9 mouse cellular contexts compared by ENCODE assay signal in the genomic region with DNA sequence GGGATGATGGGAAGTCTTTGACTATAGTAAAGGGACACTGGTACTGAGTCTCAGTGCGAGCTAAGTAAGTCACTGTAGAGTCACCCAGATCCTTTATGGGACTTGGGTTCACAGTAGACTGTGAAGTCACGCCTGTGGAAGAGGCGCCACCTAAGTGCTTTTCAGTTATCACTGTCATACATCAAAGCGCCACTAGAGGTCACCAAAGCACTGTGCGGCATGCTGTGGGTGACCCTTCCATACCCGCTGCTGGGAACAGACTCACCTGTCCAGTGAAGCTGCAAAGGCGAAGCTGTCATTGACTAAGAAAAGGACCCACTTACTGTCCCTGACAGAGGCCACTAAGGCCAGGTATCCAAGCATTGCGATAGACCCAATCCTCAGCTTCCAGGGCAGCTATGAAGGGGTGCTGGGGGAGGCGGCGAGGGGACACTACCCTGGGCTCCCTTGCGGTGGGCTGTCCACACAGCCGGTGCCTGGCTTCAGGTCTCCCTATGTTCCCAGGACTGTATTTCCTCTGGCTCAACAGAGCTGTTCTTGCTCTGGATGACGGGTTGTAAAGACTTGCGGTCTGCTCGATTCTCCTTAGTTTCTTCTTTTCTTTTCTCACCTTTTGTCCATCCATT. TPM values are rescaled to one million over a fixed set of nuclear protein-coding genes. Genes with fewer than 3 reads are reported as not detected.
A peak's percentile ranks its signal among the peaks of the same experiment; 100 is the strongest.
DNase-seq lines count a peak whose midpoint lies in the region; ATAC-seq and TF ChIP-seq lines count a peak whose summit lies in the region.
"Had no signal": no experiment of that assay in that cellular context is flagged by ENCODE, and none has a peak within 500 bp of the region (broad histone marks: within the 10 kb centered on the region; RNA-seq: fewer than 3 reads in every experiment).

No protein-coding gene starts in this region.

- no peaks in the 10 kb centered on the region for H3K36me3 ChIP-seq in heart, adult 2 months (ENCODE audit: control insufficient read depth, insufficient read depth, low read length)
- no peaks in the 10 kb centered on the region for H3K36me3 ChIP-seq in kidney, embryonic 14.5 days (ENCODE audit: control insufficient read depth, insufficient read depth, low read length)
- no peaks in the 10 kb centered on the region for H3K36me3 ChIP-seq in limb, embryonic 13.5 days

- TF ChIP-seq EP300 in heart, adult 2 months (IDR thresholded peaks at IDR 0.05; ENCODE audit: insufficient read depth, low read depth, low read length): peak; percentile 85

- no peaks in the 10 kb centered on the region for H3K27me3 ChIP-seq in heart, adult 2 months (ENCODE audit: control insufficient read depth, insufficient read depth, low read length)
- H3K27me3 ChIP-seq in kidney, embryonic 14.5 days (ENCODE audit: control insufficient read depth, insufficient read depth, low read length): no peaks in the 10 kb centered on the region
- H3K27me3 ChIP-seq in limb, embryonic 13.5 days: peaks cover 14% of the 10 kb centered on the region; the same call in 1 of the 2 replicates

- 46% methylated on average over 15 of the region's 15 CpGs for WGBS in heart, adult 2 months
- WGBS in kidney, embryonic 14.5 days: 44% methylated on average over 15 of the region's 15 CpGs
- 48% methylated on average over 15 of the region's 15 CpGs for WGBS in limb, embryonic 13.5 days

- intact Hi-C loops in heart, adult 2 months (cut with DNase I): loop anchor here (1.0 to 10.0 kb wide), 3 partner anchors 331 to 565 kb away; no protein-coding TSS in a partner anchor

- H3K9me3 ChIP-seq in kidney, embryonic 14.5 days (ENCODE audit: control insufficient read depth, low read length): 0 out of 2 replicates have a peak, but pooled peaks cover 4% of the 10 kb centered on the region
- H3K9me3 ChIP-seq in limb, embryonic 13.5 days: peaks cover 5% of the 10 kb centered on the region

- H3K79me2 ChIP-seq in heart, adult 2 months (replicated peaks; ENCODE audit: control insufficient read depth, insufficient read depth, low read length): no peaks in the 10 kb centered on the region

- no peak overlapping the region for H3K4me2 ChIP-seq in kidney, embryonic 14.5 days (replicated peaks; ENCODE audit: low read depth, low read length)
- H3K4me2 ChIP-seq in limb, embryonic 13.5 days (replicated peaks): no peak overlapping the region

- no peak for TF ChIP-seq CTCF in heart, adult 2 months (IDR thresholded peaks at IDR 0.05)

- peak; percentile 68 for ATAC-seq in kidney, embryonic 14.5 days (ENCODE audit: low FRiP score, low TSS enrichment)
- ATAC-seq in limb, embryonic 13.5 days (ENCODE audit: low FRiP score, low read depth): peak; percentile 72

- H3K4me1 ChIP-seq in heart, adult 2 months (ENCODE audit: control insufficient read depth, insufficient read depth, low read length): no peaks in the 10 kb centered on the region
- no peaks in the 10 kb centered on the region for H3K4me1 ChIP-seq in kidney, embryonic 14.5 days (ENCODE audit: control insufficient read depth, insufficient read depth, low read length)
- H3K4me1 ChIP-seq in limb, embryonic 13.5 days: no peaks in the 10 kb centered on the region

- no peak for TF ChIP-seq POLR2A in heart, adult 2 months (IDR thresholded peaks at IDR 0.05; ENCODE audit: insufficient read depth, low read depth, low read length)

- no peak overlapping the region for H3K27ac ChIP-seq in heart, adult 2 months
- no peak overlapping the region for H3K27ac ChIP-seq in kidney, embryonic 14.5 days (ENCODE audit: low read depth, low read length)
- H3K27ac ChIP-seq in limb, embryonic 13.5 days: no peak overlapping the region

- no peak overlapping the region for H3K9ac ChIP-seq in heart, adult 2 months (ENCODE audit: low read depth, low read length)
- H3K9ac ChIP-seq in kidney, embryonic 14.5 days (ENCODE audit: low read depth, low read length): no peak overlapping the region
- no peak overlapping the region for H3K9ac ChIP-seq in limb, embryonic 13.5 days

- H3K4me3 ChIP-seq in heart, adult 2 months: no peak overlapping the region
- H3K4me3 ChIP-seq in kidney, embryonic 14.5 days (ENCODE audit: low read length): no peak overlapping the region
- H3K4me3 ChIP-seq in limb, embryonic 13.5 days: no peak overlapping the region
- H3K4me3 ChIP-seq: myocyte had no signal

- DNase-seq in 3T3-L1 (ENCODE audit: low read depth, low spot score): peak; percentile 71
- DNase-seq in adrenal gland, postnatal 10 days: peak; percentile 84
- peak; percentile 70 for DNase-seq in embryo, embryonic 11.5 days (ENCODE audit: low read depth, low spot score)
- DNase-seq in heart, adult 2 months: peak; percentile 56 to 76
- DNase-seq in naive thymus-derived CD4-positive, alpha-beta T cell, adult 2 months (ENCODE audit: low read depth): peak; percentile 80
- DNase-seq in spleen, postnatal 36 days (ENCODE audit: low spot score in 2 of 2): peak; percentile 40 to 52

RNA-seq across cellular contexts. Expression of gene Tbc1d2, which starts 39.5 kb away (rescaled TPM):
- 1 to 10 TPM; 2.2 to 3.7 TPM for total RNA-seq in adrenal gland, postnatal 10 days (2021)
- 1 to 10 TPM in 1 of 2 experiments, under 1 TPM in 1; 0.64 to 1.7 TPM for total RNA-seq in heart, adult 2 months (2021)
- polyA plus RNA-seq in heart, adult 2 months (2012; rRNA removed): 1.4 and 1.6 TPM in 2 replicates
- polyA plus RNA-seq in kidney, embryonic 14.5 days (2014; fragmentation: Nextera tagmentation; extraction: Ambion mirVana): 2.1 and 2.6 TPM in 2 replicates
- 1.8 and 2.1 TPM in 2 replicates for polyA plus RNA-seq in limb, embryonic 13.5 days (2015; fragmentation: Nextera tagmentation; extraction: Ambion mirVana)
